19 mouse cellular contexts compared by ENCODE assay signal in the genomic region with DNA sequence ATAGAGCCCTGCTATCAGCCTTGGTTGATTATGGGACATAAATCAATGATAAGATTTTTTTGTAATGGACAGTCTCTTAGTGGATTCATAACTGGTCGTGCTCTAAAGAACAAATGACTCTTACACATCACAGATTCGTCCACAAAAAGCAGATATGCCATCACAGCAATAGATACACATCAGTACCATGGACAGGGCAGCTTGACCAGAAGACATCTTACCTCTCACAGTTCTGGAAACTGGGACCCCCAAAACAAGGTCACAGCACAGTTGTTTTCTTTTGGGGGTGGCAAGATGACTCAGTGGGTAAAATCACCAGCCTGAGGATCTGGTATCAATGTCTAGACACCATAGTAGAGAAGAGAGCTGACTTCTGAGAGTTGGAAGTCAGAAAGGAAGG. TPM values are rescaled to one million over a fixed set of nuclear protein-coding genes. Genes with fewer than 3 reads are reported as not detected.
"Had no signal": no experiment of that assay in that cellular context is flagged by ENCODE, and none has a peak within 500 bp of the region (broad histone marks: within the 10 kb centered on the region; RNA-seq: fewer than 3 reads in every experiment).

No protein-coding gene starts in this region.

- H3K4me3 ChIP-seq: kidney, embryonic 15.5 days; limb, embryonic 10.5 days; limb, embryonic 13.5 days; liver, embryonic 12.5 days; liver, embryonic 15.5 days; megakaryocyte, embryonic 14.5 days; midbrain, embryonic 10.5 days; neural tube, embryonic 13.5 days; stomach, embryonic 15.5 days had no signal

- H3K4me2 ChIP-seq: kidney, embryonic 15.5 days; limb, embryonic 13.5 days; liver, embryonic 12.5 days; liver, embryonic 15.5 days; neural tube, embryonic 13.5 days; stomach, embryonic 15.5 days had no signal

- H3K9ac ChIP-seq: kidney, embryonic 15.5 days; limb, embryonic 13.5 days; liver, embryonic 12.5 days; liver, embryonic 15.5 days; neural tube, embryonic 13.5 days; stomach, embryonic 15.5 days had no signal

- DNase-seq: kidney, adult 8-10 months; kidney, postnatal 14 days; kidney, postnatal 4 days; liver; lung, adult 18-20 months; lung, postnatal 14 days; retina, postnatal 1 day; spleen, adult 18-20 months; thymus, postnatal 25 days had no signal

- H3K27ac ChIP-seq: kidney, embryonic 15.5 days; limb, embryonic 10.5 days; limb, embryonic 13.5 days; liver, embryonic 12.5 days; liver, embryonic 15.5 days; midbrain, embryonic 10.5 days; neural tube, embryonic 13.5 days; stomach, embryonic 15.5 days had no signal

- H3K9me3 ChIP-seq: kidney, embryonic 15.5 days; limb, embryonic 10.5 days; limb, embryonic 13.5 days; liver, embryonic 12.5 days; liver, embryonic 15.5 days; midbrain, embryonic 10.5 days; neural tube, embryonic 13.5 days; stomach, embryonic 15.5 days had no signal

- H3K36me3 ChIP-seq: kidney, embryonic 15.5 days; limb, embryonic 10.5 days; limb, embryonic 13.5 days; liver, embryonic 12.5 days; liver, embryonic 15.5 days; midbrain, embryonic 10.5 days; neural tube, embryonic 13.5 days; stomach, embryonic 15.5 days had no signal

- H3K4me1 ChIP-seq: limb, embryonic 10.5 days; limb, embryonic 13.5 days; liver, embryonic 12.5 days; liver, embryonic 15.5 days; midbrain, embryonic 10.5 days; neural tube, embryonic 13.5 days; stomach, embryonic 15.5 days had no signal

- ATAC-seq: intestine, postnatal 0 days; liver, embryonic 12.5 days had no signal

- H3K27me3 ChIP-seq: kidney, embryonic 15.5 days; limb, embryonic 13.5 days; liver, embryonic 12.5 days; liver, embryonic 15.5 days; neural tube, embryonic 13.5 days; stomach, embryonic 15.5 days had no signal

RNA-seq across cellular contexts. Expression of gene Thy1, which starts 35.9 kb away (rescaled TPM):
- polyA plus RNA-seq: midbrain, embryonic 10.5 days had no signal
